Mouse (Mus musculus): Measurements from ENCODE around the gene Rad51c.
"Not testable (repeated sequence)": the region's sequence is repeated elsewhere in the genome, so short reads cannot be mapped to it uniquely, and the experiment has no call there.

Gene Rad51c

DNA sequence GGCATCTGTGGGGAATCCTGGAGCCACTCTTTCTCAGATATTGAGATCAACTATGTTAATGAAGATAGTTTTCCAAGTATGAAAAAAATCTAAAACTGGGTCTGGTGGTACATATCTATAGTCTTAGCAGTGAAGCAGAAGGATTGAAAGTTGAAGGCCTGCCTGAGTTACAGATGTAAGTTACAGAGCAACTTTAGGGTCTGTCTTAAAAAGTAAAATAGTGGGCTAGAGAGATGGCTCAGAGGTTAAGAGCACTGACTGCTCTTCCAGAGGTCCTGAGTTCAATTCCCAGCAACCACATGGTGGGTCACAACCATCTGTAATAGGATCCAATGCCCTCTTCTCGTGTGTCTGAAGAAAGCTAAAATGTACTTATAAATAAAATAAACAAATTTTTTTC is 27.7 kb upstream of the Rad51c start:
- no peak for DNase-seq (ENCODE audit: low spot score in 2 of 2)

DNA sequence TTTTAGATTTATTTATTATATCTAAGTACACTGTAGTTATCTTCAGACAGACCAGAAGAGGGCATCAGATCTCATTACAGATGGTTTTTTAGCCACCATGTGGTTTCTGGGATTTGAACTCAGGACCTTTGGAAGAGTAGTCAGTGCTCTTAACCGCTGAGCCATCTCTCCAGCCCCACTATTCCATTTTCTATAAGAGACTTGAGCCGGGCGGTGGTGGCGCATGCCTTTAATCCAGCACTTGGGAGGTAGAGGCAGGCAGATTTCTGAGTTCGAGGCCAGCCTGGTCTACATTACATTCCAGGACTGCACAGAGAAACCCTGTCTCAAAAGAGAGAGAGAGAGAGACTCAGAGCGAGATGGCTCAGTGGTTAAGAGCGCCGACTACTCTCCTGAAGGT is 27.1 kb upstream of the Rad51c start:
- not testable (repeated sequence) for DNase-seq (ENCODE audit: low spot score in 2 of 2)

DNA sequence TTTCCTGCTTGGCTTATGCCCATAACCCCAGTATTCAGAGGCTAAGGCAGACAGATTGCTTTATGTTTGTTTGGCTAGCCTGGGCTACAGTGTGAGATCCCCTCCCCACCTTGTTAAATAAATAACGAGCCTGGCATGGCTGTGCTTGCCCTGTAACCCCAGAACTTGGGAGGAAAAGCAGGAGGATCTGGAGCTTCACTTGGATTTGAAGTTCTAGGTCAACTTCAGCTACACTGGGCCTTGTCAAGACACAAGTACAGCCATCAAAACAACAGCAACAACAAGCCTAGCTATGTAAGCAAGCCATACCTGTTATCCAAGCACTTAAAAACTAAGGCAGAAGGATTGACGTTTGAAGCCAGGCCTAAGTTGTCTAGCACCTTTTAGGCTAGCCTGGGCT is 25.6 kb upstream of the Rad51c start:
- no peak for DNase-seq (ENCODE audit: low spot score in 2 of 2)

DNA sequence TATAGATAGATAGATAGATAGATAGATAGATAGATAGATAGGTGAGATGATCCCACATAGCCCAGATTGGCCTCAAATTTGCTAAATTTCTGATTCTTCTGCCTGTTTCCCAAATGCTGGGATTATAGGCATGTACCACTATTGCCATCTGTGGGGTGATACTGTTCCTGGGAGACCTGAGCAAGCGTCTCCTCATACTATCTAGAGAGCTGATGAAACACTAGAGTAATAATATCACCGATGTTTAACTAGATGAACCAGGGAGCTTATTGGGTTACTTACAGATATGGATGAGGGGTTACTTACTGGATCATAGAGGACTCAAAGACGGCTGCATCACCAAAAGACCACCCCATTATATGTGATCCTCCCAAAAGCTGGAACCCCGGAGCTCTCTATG is 24.6 kb upstream of the Rad51c start:
- no peak for DNase-seq (ENCODE audit: low spot score in 2 of 2)

DNA sequence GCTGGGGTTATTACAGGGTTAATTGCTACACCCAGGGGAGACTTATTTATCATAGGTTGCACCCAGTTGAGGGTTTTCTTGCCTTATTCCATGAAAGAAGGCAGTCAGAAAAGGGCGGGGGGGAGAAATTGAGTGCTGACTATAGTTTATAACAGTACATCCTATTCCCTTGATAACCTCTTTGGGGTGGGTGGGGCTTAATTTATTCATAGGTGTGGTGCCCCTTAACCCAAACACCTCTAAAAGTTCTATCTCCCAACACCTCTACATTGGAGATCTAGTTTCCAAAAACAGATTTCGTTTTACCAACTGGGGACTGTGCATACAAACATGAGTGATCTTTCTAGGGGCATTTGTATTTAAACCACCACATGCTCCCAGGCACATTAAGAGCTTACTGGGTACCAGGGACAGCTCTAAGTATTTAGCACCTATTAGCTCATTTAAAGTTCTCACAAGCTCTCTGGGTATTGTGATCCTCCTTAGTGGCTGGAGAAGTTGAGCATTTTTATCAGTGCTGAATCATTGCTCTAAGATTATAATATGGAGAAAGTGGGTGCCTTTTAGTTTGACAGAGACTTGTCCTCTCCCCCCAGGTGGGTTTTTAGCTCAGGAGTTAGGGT is 23.4 kb upstream of the Rad51c start:
- no peak for DNase-seq (ENCODE audit: low spot score in 2 of 2)

DNA sequence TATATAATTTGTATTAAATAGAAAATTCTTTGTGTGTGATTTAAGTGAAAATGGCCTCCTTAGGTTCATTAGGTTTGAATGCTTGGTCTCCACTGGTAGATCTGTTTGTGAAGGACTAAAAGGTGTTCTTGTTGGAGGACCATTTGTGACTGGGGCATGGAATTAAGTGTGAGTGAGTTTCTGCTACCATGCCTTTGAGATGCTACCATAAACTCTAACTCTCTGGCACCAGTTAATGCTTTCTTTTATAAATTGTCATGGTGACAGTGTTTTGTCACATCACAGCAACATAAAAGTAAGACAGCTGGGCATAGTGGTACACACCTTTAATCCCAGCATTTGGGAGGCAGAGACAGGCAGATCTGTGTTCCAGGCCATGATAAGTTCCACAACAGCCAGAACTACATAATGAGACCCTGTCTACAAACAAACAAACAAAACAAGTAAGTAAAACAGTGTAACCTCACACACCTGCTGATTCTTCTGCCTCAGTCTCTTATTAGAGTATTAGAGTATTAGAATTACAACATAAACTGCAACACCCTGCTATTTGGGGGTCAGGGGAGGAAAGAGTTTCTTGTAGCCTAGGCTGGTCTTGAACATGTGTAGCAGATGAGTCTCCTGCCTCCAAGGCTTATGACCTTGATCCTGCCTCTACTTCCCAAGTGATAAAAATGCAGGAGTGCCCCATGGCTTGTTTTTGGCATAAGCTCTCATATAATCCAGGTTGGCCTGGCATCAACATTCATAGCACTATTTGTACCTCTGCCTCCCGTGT is 22.7 kb upstream of the Rad51c start:
- no peak for DNase-seq (ENCODE audit: low spot score in 2 of 2)

DNA sequence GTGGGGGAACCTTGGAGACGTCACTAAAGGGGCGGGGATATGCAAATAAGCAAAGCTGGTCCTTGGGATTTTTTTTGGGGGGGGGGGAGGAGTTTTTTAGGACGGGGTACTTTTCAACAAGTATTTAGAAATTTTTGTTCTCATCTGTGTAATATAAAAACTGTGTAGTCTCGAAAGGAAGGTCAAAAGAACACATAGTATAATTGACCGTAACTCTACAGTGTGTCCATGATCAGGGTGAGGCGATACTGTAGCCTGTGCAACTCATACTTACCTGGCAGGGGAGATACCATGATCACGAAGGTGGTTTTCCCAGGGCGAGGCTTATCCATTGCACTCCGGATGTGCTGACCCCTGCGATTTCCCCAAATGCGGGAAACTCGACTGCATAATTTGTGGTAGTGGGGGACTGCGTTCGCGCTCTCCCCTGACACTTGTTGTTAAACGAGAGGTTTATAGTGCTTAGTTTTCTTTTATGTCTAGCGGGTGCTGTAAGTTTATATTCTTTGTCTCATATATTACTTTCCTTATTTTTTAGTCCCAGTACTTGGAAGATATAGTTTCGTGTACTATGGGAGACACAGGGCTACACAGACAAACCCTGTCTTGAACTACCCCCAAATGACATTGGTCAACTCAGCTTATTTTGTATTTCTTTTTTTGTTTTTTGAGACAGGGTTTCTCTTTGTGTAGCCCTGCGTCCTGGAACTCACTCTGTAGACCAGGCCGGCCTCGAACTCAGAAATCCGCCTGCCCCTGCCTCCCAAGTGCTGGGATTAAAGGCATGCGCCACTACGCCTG is 21.9 kb upstream of the Rad51c start:
- peak; percentile 66 to 91 for DNase-seq (ENCODE audit: low spot score in 2 of 2)

DNA sequence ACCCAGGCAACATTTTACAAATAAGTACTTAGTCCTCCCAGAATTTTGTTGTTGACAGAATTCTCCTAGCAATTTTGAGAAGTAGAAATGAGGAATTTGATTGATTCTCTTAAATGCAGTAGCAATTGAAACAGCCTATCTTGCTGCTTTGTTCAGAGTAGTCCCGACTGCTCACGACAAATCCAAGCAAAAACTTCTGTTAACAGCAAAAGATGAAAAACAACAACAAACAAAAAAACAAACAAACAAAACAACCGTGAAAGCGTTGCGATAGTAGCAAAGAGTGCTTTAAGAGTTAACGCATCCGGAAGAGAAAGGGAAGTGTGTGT is 21.3 kb upstream of the Rad51c start:
- no peak for DNase-seq (ENCODE audit: low spot score in 2 of 2)

DNA sequence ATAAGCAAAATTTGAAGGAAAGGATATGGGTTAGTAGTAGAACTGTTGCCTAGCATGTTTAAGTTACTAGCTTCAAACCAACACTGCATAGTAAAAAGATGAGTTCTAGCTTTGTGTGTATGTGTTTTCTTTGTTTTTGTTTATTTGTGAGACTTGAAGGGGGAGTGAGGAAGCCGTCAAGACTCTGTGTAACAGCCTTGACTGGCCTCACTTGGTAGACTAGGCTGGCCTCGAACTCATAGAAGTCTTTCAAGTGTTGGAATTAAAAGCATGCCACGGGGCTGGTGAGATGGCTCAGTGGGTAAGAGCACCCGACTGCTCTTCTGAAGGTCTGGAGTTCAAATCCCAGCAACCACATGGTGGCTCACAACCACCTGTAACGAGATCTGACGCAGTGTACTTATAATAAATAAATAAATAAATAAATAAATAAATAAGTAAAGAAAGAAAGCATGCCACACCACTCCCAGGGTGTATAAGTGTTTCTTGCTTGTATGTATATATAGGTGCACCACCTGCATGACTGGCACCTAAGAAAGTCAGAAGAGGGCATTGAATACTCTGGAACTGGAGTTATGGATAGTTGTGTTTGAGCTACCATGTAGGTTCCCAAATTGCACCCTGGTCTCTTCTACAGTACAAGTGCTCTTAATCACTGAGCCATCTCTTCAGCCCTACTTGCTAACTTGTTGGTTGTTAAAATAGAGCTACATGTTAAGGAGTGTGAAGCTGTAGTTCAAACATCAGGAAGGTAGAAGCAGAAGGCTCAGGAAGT is 19.0 kb upstream of the Rad51c start:
- DNase-seq (ENCODE audit: low spot score in 2 of 2) = no peak

DNA sequence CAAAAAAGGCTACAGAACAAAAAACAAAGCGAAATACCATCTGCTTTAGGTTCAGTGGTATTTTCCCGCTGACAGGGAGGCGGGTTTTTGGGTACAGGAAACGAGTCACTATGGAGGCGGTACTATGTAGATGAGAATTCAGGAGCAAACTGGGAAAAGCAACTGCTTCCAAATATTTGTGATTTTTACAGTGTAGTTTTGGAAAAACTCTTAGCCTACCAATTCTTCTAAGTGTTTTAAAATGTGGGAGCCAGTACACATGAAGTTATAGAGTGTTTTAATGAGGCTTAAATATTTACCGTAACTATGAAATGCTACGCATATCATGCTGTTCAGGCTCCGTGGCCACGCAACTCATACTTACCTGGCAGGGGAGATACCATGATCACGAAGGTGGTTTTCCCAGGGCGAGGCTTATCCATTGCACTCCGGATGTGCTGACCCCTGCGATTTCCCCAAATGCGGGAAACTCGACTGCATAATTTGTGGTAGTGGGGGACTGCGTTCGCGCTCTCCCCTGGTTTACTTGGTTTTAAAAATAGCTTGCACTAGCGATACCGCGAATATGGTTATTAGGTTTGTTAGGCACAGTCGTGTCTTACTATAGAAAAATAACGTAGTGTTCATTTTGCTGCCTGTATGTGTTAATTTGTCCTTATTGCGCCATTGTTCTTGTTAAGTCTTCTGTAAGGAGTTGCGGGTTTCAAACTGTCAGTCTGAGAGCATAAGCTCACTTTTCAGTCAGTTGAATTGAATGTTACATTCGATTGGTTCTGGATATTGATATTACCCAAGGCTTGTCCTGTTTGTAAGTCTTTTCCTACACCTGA is 18.0 kb upstream of the Rad51c start:
- DNase-seq (ENCODE audit: low spot score in 2 of 2) = peak; percentile 71 to 82

DNA sequence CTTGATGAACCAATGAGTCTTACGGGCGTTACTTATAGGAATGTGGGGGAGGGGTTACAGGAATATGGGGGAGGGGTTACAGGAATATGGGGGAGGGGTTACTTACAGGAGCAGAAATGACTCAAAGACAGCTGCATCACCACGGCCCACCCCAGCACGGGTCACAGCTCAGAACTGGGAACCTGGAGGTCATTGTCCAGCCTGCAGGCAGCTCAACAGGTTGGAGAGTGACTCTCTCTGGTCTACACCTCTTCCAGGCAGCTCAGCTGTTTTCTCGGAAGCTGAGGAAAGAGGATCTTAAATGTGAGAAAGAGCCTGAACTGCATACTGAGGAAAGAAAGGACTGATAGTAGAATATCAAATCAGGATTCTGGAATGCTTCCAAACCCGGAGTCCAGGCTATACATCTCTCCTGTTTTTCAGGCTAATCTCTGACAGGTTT is 17.0 kb upstream of the Rad51c start:
- DNase-seq (ENCODE audit: low spot score in 2 of 2) = no peak

DNA sequence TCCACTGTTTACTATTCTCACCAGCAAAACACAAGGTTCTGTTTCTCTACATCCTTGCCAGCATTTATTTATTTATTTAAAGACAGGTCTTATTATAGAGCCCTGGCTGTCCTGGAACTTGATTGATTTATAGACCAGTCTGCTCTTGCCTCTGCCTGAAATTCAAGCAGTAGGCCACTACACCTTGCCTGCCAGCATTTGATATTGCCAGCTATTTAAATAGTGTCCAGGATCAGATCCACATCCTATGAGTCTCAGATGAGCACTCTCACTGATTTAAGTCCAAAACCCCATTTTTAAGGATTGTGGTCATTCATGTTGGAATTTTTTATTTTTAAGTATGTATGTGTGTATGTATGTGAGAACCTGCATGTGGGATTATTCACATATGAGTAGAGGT is 16.1 kb upstream of the Rad51c start:
- no peak for DNase-seq (ENCODE audit: low spot score in 2 of 2)

DNA sequence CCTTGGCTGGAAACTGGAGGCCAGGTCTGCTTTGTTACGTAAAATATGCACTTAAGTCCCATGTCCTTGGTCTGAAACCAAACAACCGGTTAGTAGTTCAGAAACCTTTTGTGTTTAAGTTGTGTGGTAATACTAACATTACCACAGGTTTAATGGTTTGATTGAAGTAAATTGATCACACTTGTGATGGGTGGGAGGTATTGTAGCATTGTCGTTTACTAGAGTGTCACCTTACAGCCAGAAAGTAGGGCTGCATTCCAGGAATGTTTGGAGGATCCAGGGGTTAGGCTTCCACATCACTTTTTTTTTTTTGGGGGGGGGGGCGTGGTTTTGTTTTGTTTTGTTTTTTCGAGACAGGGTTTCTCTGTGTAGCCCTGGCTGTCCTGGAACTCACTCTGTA is 11.4 kb upstream of the Rad51c start:
- DNase-seq (ENCODE audit: low spot score in 2 of 2) = no peak

DNA sequence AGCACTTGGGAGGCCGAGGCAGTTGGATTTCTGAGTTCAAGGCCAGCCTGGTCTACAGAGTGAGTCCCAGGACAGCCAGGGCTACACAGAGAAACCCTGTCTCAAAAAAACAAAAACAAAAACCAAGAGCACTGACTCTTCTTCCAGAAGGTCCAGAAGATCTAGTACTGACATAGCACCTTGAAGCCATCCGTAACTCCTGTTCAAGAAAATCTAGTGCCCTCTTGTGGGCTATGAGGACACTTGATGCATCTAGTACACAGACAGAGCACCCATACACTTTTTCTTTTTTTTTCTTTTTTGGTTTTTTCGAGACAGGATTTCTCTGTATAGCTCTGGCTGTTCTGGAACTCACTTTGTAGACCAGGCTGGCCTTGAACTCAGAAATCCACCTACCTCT is 8.7 kb upstream of the Rad51c start:
- DNase-seq (ENCODE audit: low spot score in 2 of 2) = not testable (repeated sequence)

DNA sequence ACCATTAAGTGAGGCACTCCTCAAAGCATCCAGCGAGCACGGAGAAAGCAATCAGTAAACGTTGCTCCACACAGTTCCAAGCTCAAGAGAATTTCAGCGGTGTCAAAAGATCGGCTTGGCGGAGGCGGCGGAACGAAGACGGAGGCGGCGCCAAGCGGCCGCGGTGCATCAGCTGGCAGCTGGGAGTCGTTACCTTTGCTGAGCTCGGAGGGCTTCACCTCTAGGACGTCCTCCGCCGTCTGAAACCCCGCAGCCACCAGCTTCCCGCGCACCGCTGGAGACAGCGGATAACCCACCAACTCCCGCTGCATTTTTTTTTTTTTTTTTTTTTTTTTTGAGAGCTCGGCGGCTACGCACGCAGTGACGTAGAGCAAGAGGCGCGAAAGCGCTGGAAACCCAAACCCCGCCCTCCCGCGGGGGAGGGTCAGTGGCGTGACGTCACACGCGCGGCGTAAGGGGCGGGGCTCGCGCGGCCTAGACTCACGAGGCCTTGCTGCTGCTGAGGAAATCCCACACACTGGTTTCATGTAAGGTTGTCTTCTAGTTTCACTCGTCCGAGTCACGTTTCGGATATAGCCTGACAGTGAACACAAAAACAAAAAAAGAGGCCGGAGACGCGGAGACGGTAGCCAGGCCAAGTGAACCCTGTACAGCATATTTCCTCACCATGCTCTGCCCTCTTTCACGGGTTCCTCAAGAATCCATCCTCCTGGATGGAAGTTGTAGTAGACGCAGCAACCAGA is 472 bp downstream of the Rad51c start:
- DNase-seq (ENCODE audit: low spot score in 2 of 2) = peak; percentile 97 to 98

DNA sequence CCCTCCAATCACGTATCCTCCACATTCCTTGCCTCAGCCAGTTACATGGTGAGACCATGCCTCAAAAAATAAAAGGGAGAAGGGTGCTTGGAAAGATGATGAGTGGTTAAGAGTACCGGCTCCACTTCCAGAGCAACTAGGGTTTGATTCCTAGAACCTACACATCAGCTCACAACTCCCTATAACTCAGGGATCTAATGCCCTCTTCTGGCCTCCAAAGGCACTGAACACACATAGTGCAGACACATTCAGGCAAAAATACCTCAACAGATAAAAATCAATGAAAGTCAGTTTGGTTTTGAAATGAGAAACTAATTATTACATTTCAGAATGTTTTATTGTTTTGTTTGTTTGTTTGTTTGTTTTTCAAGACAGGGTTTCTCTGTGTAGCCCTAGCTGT is 6.4 kb downstream of the Rad51c start:
- no peak for DNase-seq (ENCODE audit: low spot score in 2 of 2)

DNA sequence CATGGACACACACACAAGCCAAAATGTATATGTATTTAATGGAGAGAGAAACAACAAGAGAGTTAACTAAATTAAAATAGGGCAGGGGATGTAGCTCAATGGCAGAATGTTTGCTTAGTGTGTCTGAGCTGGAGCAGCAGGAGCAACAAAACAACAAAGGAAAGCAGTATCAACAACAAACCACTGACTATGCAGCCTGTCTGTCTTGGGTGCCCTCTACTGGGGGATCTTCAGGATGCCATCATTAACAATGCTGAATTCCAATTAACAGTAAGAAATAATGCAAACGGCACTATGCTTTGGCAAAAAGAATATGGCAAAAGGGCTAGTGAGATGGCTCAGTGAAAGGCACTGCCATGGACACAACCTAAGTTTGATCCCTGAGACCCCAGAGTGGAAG is 10.9 kb downstream of the Rad51c start:
- peak in 1 of 2 experiments; percentile 46 for DNase-seq (ENCODE audit: low spot score in 2 of 2)

DNA sequence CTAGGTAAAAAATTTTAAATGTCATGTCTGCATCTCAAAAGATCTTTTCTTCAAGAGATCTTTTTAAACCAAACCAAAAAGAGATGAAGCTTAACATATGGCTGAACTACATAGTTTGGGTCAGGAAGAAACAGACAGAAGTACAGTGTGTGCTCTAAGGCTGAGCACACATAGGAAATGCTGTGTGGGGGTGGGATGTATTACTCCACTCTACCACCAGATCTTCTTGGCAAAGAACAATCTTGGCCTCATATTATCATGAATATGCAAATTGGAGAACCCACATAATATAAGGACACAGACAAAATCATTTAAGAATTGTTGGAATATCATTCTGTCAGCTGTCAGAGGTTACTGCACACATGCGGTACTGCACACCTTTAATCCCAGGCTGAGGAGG is 19.1 kb downstream of the Rad51c start:
- no peak for DNase-seq (ENCODE audit: low spot score in 2 of 2)

DNA sequence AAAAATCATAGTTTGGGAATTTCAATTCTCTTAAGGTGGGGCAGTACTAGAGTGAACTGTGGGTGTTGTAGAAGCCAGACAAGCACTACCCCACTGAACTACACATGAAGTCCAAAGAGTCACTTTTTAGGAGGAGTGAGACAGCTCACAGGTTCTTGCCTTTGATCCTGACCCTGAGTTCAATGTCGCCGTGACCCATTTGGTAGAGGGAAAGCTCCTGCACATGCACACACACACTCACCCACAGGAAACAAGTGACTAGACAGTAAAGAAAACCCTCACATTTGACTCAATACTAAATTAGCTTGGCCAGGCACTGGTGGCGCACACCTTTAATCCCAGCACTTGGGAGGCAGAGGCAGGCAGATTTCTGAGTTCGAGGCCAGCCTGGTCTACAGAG is 20.2 kb downstream of the Rad51c start:
- no peak for DNase-seq (ENCODE audit: low spot score in 2 of 2)

DNA sequence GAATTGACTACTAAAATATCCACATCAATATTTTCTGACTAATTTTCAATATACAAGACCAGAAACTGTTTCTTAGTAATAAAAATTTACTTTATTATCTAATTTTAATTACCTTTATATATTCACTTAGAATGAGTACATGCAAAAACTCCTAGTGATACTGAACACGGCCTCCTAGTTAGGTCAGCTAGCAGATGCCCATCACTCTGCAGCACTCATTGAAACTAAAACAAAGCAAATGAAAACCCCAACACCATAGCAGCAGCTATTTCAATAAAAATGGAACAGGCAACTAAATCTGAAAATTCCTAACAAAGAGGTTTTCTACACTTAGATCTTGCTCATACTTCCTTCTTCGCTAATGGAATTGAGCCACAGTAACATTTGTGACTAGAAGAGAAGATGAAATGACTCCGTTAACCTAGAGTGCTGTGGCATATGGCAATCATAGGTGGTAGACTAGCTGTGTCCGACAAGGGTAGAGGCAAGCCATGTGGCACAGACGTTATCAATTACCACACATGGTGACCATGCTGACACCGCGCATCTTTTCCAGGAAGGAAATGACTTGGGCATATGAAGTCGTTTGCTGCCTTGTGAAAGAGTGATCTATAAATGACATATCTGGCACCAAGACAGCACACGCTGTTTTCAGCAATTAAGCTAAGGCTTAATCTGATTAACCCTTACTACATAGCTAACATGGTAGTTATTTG is 36.7 kb downstream of the Rad51c start:
- peak; percentile 28 to 56 for DNase-seq (ENCODE audit: low spot score in 2 of 2)
